Mouse (Mus musculus): ENCODE measurements around the gene Sgcd. TPM values are rescaled to one million over a fixed set of nuclear protein-coding genes. Genes with fewer than 3 reads are reported as not detected.

Sgcd gene
- polyA plus RNA-seq, 1 experiment from 2014 or later = 5.3 TPM

DNA sequence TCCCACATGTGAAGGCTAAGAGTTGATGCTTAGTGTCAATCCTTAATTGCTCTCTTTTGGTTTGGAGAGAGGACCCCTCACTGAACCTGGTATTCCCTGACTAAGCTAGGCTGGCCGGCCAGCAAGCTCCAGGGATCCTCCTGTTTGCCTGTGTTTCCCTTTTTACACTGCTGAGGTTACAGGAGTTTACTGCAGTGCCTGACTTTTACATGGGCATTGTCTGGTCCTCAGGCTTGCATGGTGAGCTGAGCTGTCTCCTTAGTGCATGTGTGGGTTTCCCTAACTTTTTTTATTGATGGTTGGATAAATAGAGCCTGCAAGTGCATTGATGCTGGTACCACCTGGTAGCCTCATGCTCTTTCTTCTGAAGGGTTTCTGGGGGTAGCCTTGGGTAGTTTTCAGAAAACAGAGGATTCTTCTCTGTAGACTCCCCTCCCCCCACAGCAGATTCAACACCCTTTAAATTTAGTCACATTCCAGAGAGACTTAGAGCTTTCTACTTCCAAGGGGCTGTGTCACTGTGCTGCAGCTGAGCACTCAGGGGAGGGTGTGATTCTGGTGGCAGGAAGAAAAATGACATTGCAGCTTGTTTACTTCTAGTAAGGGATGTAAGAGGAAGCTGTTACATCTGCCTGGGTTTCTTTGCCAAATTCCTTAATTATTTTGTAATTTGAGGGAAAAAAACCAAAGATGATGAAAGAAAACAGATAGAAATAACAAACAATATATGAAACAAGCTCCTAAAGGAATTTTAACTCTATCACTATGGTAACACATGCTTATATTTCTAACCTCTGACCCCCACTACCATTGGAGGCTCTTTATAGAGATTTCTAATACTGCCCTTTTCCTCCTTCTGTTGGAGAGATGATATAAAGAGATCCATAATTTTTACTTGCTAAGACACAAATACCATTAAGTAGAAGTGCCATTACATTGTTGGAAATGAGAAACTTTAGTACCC, 831.8 kb downstream of the Sgcd start:
- DNase-seq (ENCODE audit: low spot score) = no peak
- WGBS = 53% methylated on average over 1 of the region's 1 CpGs
- H3K4me1 ChIP-seq (ENCODE audit: control insufficient read depth, insufficient read depth, low read length) = no peaks in the 10 kb centered on the region
- ATAC-seq (ENCODE audit: insufficient number of reproducible peaks, low FRiP score, low TSS enrichment, low read depth) = no peak
- H3K9me3 ChIP-seq (ENCODE audit: control insufficient read depth, low read length) = no peaks in the 10 kb centered on the region
- no peak overlapping the region for H3K27ac ChIP-seq (replicated peaks; ENCODE audit: low read depth, low read length)
- H3K9ac ChIP-seq (ENCODE audit: low read length) = no peak overlapping the region
- H3K4me3 ChIP-seq (ENCODE audit: low read depth, low read length) = no peak overlapping the region
- H3K27me3 ChIP-seq (ENCODE audit: control insufficient read depth, insufficient read depth, low read length) = no peaks in the 10 kb centered on the region
- no peak overlapping the region for H3K4me2 ChIP-seq (ENCODE audit: low read depth, severe bottlenecking)
- no peaks in the 10 kb centered on the region for H3K36me3 ChIP-seq (ENCODE audit: control insufficient read depth, insufficient read depth, low read length)

DNA sequence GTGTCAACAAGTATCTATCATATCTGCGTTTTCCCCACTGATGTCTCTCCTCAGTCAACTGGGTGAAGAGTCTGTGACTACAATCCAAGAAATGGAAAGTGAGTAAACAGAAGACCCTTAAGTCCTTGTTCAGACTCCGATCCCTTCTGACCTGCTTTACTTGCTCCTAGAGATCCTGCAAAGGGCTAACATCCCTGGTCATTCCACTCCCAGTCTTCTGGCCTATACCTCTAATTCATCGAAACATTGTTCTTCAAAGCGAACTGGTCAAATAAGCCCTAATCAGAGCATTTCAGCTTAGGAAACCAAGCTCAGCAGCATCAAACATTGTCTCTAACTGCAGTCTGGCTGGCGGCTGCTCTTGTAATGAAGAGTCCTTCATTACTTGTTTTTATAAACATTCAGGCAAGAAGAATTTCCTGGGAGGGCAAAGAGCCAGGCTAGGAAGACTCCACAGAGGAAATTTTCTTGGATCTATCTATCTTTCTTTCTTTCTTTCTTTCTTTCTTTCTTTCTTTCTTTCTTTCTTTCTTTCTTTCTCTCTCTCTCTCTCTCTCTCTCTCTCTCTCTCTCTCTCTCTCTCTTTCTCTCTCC, 833.8 kb downstream of the Sgcd start:
- Histone ChIP-seq H3K27me3 (ENCODE audit: control insufficient read depth, insufficient read depth, low read length) (no peaks in the 10 kb centered on the region), H3K4me1 (ENCODE audit: control insufficient read depth, insufficient read depth, low read length) (no peaks in the 10 kb centered on the region), H3K4me3 (ENCODE audit: low read depth, low read length) (no peak overlapping the region), H3K9ac (ENCODE audit: low read length) (no peak overlapping the region), H3K27ac (replicated peaks; ENCODE audit: low read depth, low read length) (no peak overlapping the region), H3K9me3 (ENCODE audit: control insufficient read depth, low read length) (no peaks in the 10 kb centered on the region), H3K4me2 (ENCODE audit: low read depth, severe bottlenecking) (no peak overlapping the region), H3K36me3 (ENCODE audit: control insufficient read depth, insufficient read depth, low read length) (no peaks in the 10 kb centered on the region)
- 75% methylated on average over 5 of the region's 5 CpGs for WGBS
- DNase-seq (ENCODE audit: low spot score) (no peak), ATAC-seq (ENCODE audit: insufficient number of reproducible peaks, low FRiP score, low TSS enrichment, low read depth) (no peak)

DNA sequence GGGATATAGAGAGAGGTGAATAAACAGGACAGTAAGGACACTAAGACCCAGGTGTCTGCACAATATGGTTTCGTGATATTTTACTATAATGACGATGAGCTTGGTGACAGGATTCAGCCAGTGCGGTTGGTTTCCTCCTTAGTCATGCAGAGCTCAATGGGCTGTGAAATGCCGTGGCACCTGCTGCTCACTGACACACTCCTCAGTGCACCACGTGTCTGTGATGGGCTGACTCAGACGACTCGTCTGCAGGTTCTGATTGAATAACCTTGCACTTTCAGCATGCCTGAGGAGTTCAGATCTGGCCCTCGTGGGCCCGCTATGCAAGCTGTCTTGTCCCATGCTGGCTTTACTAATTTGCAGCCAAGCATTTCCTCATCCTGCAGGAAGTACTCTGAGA, 839.2 kb downstream of the Sgcd start:
- no peak for DNase-seq (ENCODE audit: low spot score)
- Histone ChIP-seq H3K4me2 (ENCODE audit: low read depth, severe bottlenecking) (no peak overlapping the region), H3K4me3 (ENCODE audit: low read depth, low read length) (no peak overlapping the region), H3K4me1 (ENCODE audit: control insufficient read depth, insufficient read depth, low read length) (no peaks in the 10 kb centered on the region), H3K36me3 (ENCODE audit: control insufficient read depth, insufficient read depth, low read length) (no peaks in the 10 kb centered on the region), H3K27me3 (ENCODE audit: control insufficient read depth, insufficient read depth, low read length) (no peaks in the 10 kb centered on the region), H3K9ac (ENCODE audit: low read length) (no peak overlapping the region), H3K9me3 (ENCODE audit: control insufficient read depth, low read length) (no peaks in the 10 kb centered on the region), H3K27ac (replicated peaks; ENCODE audit: low read depth, low read length) (no peak overlapping the region)
- 79% methylated on average over 9 of the region's 9 CpGs for WGBS
- ATAC-seq (ENCODE audit: insufficient number of reproducible peaks, low FRiP score, low TSS enrichment, low read depth) = no peak

DNA sequence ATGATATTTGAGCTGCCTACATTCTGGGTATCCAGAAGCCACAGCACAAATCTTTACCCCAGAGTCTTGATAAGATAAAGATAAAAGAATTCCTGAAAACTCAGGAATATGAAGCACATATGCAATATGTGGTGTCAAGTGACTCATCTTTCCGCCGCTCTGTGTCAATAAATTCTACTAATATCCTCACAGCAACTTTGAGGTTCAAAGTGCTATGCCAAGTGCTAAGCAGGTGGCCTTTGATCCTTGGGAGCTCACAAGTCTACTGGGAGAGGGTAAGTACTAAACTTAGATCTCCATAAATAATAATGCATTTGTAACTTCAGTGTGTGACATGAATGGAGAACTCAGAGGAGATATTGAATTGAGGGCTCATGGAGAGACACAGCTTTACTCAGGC, 848.9 kb downstream of the Sgcd start:
- WGBS = 83% methylated on average over 2 of the region's 2 CpGs
- Histone ChIP-seq H3K9ac (ENCODE audit: low read length) (no peak overlapping the region), H3K27me3 (ENCODE audit: control insufficient read depth, insufficient read depth, low read length) (no peaks in the 10 kb centered on the region), H3K4me3 (ENCODE audit: low read depth, low read length) (no peak overlapping the region), H3K36me3 (ENCODE audit: control insufficient read depth, insufficient read depth, low read length) (no peaks in the 10 kb centered on the region), H3K4me2 (ENCODE audit: low read depth, severe bottlenecking) (no peak overlapping the region), H3K27ac (replicated peaks; ENCODE audit: low read depth, low read length) (no peak overlapping the region), H3K9me3 (ENCODE audit: control insufficient read depth, low read length) (no peaks in the 10 kb centered on the region), H3K4me1 (ENCODE audit: control insufficient read depth, insufficient read depth, low read length) (no peaks in the 10 kb centered on the region)
- DNase-seq (ENCODE audit: low spot score) (no peak), ATAC-seq (ENCODE audit: insufficient number of reproducible peaks, low FRiP score, low TSS enrichment, low read depth) (no peak)

DNA sequence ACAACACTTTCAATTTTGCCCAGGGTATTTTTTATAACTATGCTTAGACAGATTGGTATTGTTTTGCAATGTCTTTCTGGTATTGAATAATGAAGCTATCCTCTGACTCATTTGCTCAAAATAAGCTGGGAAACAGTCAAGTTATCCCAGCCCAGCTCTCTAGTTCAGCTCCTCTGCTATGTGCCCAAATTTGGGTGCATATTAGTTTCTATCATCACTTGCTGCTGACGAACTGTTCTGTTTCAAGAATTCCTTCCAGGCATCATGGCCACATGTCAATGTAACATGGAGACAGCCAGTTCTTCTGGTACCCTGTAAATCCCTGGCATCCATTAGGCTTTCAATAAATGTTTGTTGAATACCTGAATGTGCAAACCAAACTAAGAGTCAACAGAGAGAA, 849.5 kb downstream of the Sgcd start:
- Histone ChIP-seq H3K9ac (ENCODE audit: low read length) (no peak overlapping the region), H3K4me2 (ENCODE audit: low read depth, severe bottlenecking) (no peak overlapping the region), H3K27ac (replicated peaks; ENCODE audit: low read depth, low read length) (no peak overlapping the region), H3K4me1 (ENCODE audit: control insufficient read depth, insufficient read depth, low read length) (no peaks in the 10 kb centered on the region), H3K27me3 (ENCODE audit: control insufficient read depth, insufficient read depth, low read length) (no peaks in the 10 kb centered on the region), H3K36me3 (ENCODE audit: control insufficient read depth, insufficient read depth, low read length) (no peaks in the 10 kb centered on the region), H3K9me3 (ENCODE audit: control insufficient read depth, low read length) (no peaks in the 10 kb centered on the region), H3K4me3 (ENCODE audit: low read depth, low read length) (no peak overlapping the region)
- no peak for DNase-seq (ENCODE audit: low spot score)
- 76% methylated on average over 1 of the region's 1 CpGs for WGBS
- no peak for ATAC-seq (ENCODE audit: insufficient number of reproducible peaks, low FRiP score, low TSS enrichment, low read depth)

DNA sequence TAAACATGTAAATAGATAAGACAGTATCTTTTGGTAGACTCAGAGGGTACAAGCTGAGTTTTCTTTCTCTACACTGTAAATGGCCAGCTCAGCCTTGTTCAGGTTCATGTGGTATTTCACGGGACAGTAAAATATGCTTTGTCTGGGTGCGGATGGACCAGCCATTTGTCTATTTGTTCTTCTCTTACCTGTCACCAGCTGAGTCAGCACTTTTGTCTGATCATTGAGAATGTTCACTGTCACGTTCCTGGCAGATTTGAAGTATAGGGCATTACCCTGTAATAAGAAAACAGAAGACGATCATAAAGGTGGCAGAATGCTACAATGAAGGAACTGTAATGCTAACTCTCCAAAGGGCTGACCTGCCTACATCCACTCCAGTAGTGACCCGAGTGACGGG, 856.4 kb downstream of the Sgcd start:
- H3K27ac ChIP-seq (replicated peaks; ENCODE audit: low read depth, low read length) = no peak overlapping the region
- no peak for ATAC-seq (ENCODE audit: insufficient number of reproducible peaks, low FRiP score, low TSS enrichment, low read depth)
- 92% methylated on average over 6 of the region's 6 CpGs for whole genome bisulfite sequencing

DNA sequence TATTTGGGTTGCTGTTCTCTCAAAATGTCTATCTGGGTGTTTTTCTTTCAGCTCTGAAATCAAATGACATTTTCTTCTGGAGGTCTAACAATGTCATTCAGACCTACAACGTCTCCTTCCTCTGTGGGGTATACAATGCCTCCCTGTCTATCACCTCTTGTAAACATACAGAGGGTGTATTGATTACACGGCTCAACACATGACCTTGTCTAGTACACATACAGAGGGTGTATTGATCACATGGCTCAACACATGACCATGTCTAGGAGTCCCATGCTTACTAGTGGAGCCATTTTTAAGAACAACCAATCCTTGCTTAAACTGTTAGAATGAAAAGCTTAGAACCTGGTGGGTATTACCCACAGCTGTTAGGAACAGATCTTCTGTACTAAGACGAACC, 858.3 kb downstream of the Sgcd start:
- no peaks in the 10 kb centered on the region for H3K36me3 ChIP-seq (ENCODE audit: control insufficient read depth, insufficient read depth, low read length)
- ATAC-seq (ENCODE audit: insufficient number of reproducible peaks, low FRiP score, low TSS enrichment, low read depth) (no peak; the same call in 1 of the 2 replicates), DNase-seq (ENCODE audit: low spot score) (no peak)
- H3K27me3 ChIP-seq (ENCODE audit: control insufficient read depth, insufficient read depth, low read length) = no peaks in the 10 kb centered on the region
- no peaks in the 10 kb centered on the region for H3K9me3 ChIP-seq (ENCODE audit: control insufficient read depth, low read length)
- no peak overlapping the region for H3K27ac ChIP-seq (replicated peaks; ENCODE audit: low read depth, low read length)
- H3K4me2 ChIP-seq (ENCODE audit: low read depth, severe bottlenecking) = no peak overlapping the region
- no peak overlapping the region for H3K9ac ChIP-seq (ENCODE audit: low read length)
- H3K4me1 ChIP-seq (ENCODE audit: control insufficient read depth, insufficient read depth, low read length) = peaks cover 4% of the 10 kb centered on the region
- 69% methylated on average over 3 of the region's 3 CpGs for WGBS
- no peak overlapping the region for H3K4me3 ChIP-seq (ENCODE audit: low read depth, low read length)

More for the DNA sequence above, 856.4 kb downstream of the Sgcd start:
- DNase-seq (ENCODE audit: low spot score) = no peak
- no peaks in the 10 kb centered on the region for H3K27me3 ChIP-seq (ENCODE audit: control insufficient read depth, insufficient read depth, low read length)
- no peak overlapping the region for H3K9ac ChIP-seq (ENCODE audit: low read length)
- no peak overlapping the region for H3K4me3 ChIP-seq (ENCODE audit: low read depth, low read length)
- no peaks in the 10 kb centered on the region for H3K36me3 ChIP-seq (ENCODE audit: control insufficient read depth, insufficient read depth, low read length)
- H3K4me2 ChIP-seq (ENCODE audit: low read depth, severe bottlenecking) = no peak overlapping the region
- H3K9me3 ChIP-seq (ENCODE audit: control insufficient read depth, low read length) = no peaks in the 10 kb centered on the region
- H3K4me1 ChIP-seq (ENCODE audit: control insufficient read depth, insufficient read depth, low read length) = peaks cover 4% of the 10 kb centered on the region

DNA sequence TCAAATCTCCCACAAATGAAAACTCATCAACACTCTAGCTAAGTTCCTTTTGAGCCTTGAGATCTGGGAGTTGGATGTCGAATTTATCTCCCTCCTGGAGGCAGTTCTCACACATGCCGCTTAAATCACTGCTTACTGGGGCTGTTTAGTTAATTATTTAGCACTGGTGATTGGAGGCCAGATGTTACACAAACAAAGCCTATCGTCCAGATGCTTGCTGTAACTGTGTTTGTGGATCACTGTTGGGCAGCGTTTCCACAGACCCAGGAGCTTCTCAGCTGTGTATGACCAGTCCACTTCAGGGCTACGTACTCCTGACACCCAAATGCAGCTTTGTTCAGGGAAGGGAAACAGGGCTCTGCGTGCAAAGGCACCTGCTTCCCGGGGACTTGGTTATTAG, 858.8 kb downstream of the Sgcd start:
- H3K9me3 ChIP-seq (ENCODE audit: control insufficient read depth, low read length) = no peaks in the 10 kb centered on the region
- H3K4me2 ChIP-seq (ENCODE audit: low read depth, severe bottlenecking) = no peak overlapping the region
- peaks cover 4% of the 10 kb centered on the region for H3K4me1 ChIP-seq (ENCODE audit: control insufficient read depth, insufficient read depth, low read length)
- H3K4me3 ChIP-seq (ENCODE audit: low read depth, low read length) = no peak overlapping the region
- no peak overlapping the region for H3K9ac ChIP-seq (ENCODE audit: low read length)
- WGBS = 35% methylated on average over 7 of the region's 7 CpGs
- no peak for ATAC-seq (ENCODE audit: insufficient number of reproducible peaks, low FRiP score, low TSS enrichment, low read depth)
- H3K27ac ChIP-seq (replicated peaks; ENCODE audit: low read depth, low read length) = no peak overlapping the region
- H3K27me3 ChIP-seq (ENCODE audit: control insufficient read depth, insufficient read depth, low read length) = no peaks in the 10 kb centered on the region
- no peaks in the 10 kb centered on the region for H3K36me3 ChIP-seq (ENCODE audit: control insufficient read depth, insufficient read depth, low read length)
- DNase-seq (ENCODE audit: low spot score) = peak; percentile 23
